Mouse (Mus musculus): ENCODE measurements around the gene Ormdl3.

GRCm38 (mm10) chr11:98580301-98581121, 6.7 kb downstream of the Ormdl3 start:
- TF ChIP-seq CTCF (IDR thresholded peaks at IDR 0.05; ENCODE audit: low read depth, low read length) (no peak), EP300 (IDR thresholded peaks at IDR 0.05; ENCODE audit: insufficient read depth, low read depth, low read length) (no peak), POLR2A (IDR thresholded peaks at IDR 0.05; ENCODE audit: insufficient read depth, low read length) (no peak)
